Mouse (Mus musculus) layer of hippocampus, adult 11-12 months (tissue): ENCODE measurements at regions not wholly inside any gene's neighbourhood (a gene's known extent, or its start where the extent isn't known, plus 50 kb on each side); places are given as distances from the start of the nearest gene placed in this dataset.

Experiments
- DNase-seq: peaks from one replicate; pipeline ENCODE4 v3.0.0; 2022; ENCODE audit warnings: low spot score

- DNase-seq, result no peak
Measured at GRCm38 (mm10) chrX:82528640-82529351, 419.9 kb upstream of the Dmd start.

- no peak for DNase-seq
Measured at GRCm38 (mm10) chrX:82571616-82572015, 377.1 kb upstream of the Dmd start.

- peak; percentile 16 for DNase-seq
Measured at GRCm38 (mm10) chrX:82613361-82613760, 335.3 kb upstream of the Dmd start.

GRCm38 (mm10) chrX:82650359-82650758 is 298.3 kb upstream of the Dmd start:
- no peak for DNase-seq
